ENCODE assay signal across 10 mouse cellular contexts in the genomic region with DNA sequence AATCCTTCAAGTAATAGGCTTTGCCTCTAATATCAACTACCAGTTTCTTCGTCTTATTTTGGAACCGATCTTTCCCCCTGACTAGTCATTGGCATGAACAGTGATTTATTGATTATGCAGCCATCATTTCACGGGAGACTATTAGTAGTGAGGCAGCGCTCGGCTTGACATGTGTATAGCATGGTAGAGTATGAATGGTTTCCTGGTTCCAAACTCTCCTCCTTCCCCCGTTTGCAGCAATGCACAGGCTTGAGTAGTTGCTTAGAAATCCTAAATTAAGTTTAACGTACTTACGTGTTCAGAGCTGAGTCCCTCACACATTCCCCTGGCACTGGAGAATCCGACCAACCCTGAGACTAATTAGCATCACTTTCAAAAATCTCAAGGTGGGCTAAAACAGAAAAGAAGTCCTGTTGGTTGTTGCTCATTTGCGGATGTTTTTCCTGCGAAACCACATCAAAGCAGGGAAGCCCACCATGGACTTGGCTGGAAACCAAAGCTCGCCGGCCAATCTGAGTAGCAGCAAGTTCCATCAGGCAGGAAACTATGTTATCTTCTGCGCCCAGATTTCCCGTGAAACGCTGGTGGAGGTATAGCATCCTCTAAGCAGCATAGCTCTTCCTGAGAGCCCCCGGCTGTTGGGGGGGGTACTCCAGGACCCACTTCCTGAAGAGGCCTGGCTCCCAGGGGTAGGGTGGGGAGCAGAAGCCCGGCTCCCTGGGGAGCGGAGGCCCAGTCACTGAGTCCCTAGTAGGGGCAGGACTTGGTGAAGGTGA. TPM values are rescaled to one million over a fixed set of nuclear protein-coding genes. Genes with fewer than 3 reads are reported as not detected.
DNase-seq lines count a peak whose midpoint lies in the region; ATAC-seq and TF ChIP-seq lines count a peak whose summit lies in the region.
"Had no signal": no experiment of that assay in that cellular context is flagged by ENCODE, and none has a peak within 500 bp of the region (broad histone marks: within the 10 kb centered on the region; RNA-seq: fewer than 3 reads in every experiment).

No protein-coding gene starts in this region.

- H3K4me3 ChIP-seq in kidney, embryonic 16.5 days (ENCODE audit: low read length): no peak overlapping the region
- H3K4me3 ChIP-seq in heart, embryonic 13.5 days: no peak overlapping the region
- H3K4me3 ChIP-seq in liver, postnatal 0 days (ENCODE audit: low read depth, low read length): no peak overlapping the region
- H3K4me3 ChIP-seq: hindbrain, embryonic 12.5 days; liver, embryonic 13.5 days had no signal

- no peak for DNase-seq in kidney, postnatal 36 days
- peak; percentile 5 for DNase-seq in embryo, embryonic 10.5 days (ENCODE audit: low spot score)
- DNase-seq in liver, postnatal 0 days: no peak
- no peak for DNase-seq in right cerebral cortex, postnatal 25 days
- no peak for DNase-seq in cerebellum, adult 8-10 months
- no peak for DNase-seq in B cell, adult 2 months
- DNase-seq: liver, embryonic 13.5 days had no signal

- TF ChIP-seq EP300 in liver, postnatal 0 days (IDR thresholded peaks at IDR 0.05; ENCODE audit: low read depth): peak; percentile 39; the same call in 1 of the 2 replicates

- H3K36me3 ChIP-seq in kidney, embryonic 16.5 days (ENCODE audit: insufficient read depth, low read length): no peaks in the 10 kb centered on the region
- H3K36me3 ChIP-seq in heart, embryonic 13.5 days: no peaks in the 10 kb centered on the region
- H3K36me3 ChIP-seq in liver, postnatal 0 days (replicated peaks; ENCODE audit: insufficient read depth, low read length): no peaks in the 10 kb centered on the region
- H3K36me3 ChIP-seq: hindbrain, embryonic 12.5 days; liver, embryonic 13.5 days had no signal

- no peak overlapping the region for H3K9ac ChIP-seq in kidney, embryonic 16.5 days (replicated peaks; ENCODE audit: low read length)
- no peak overlapping the region for H3K9ac ChIP-seq in heart, embryonic 13.5 days
- no peak overlapping the region for H3K9ac ChIP-seq in liver, postnatal 0 days (replicated peaks)
- H3K9ac ChIP-seq: hindbrain, embryonic 12.5 days; liver, embryonic 13.5 days had no signal

- H3K27me3 ChIP-seq in kidney, embryonic 16.5 days (ENCODE audit: insufficient read depth, low read length): no peaks in the 10 kb centered on the region
- H3K27me3 ChIP-seq in heart, embryonic 13.5 days (replicated peaks): no peaks in the 10 kb centered on the region
- H3K27me3 ChIP-seq in liver, postnatal 0 days (ENCODE audit: insufficient read depth, low read length): no peaks in the 10 kb centered on the region
- H3K27me3 ChIP-seq: hindbrain, embryonic 12.5 days; liver, embryonic 13.5 days had no signal

- peaks cover 2% of the 10 kb centered on the region; the same call in 1 of the 2 replicates for H3K4me1 ChIP-seq in kidney, embryonic 16.5 days (ENCODE audit: insufficient read depth, low read length)
- no peaks in the 10 kb centered on the region for H3K4me1 ChIP-seq in heart, embryonic 13.5 days
- H3K4me1 ChIP-seq in liver, postnatal 0 days (ENCODE audit: insufficient read depth): no peaks in the 10 kb centered on the region
- H3K4me1 ChIP-seq: hindbrain, embryonic 12.5 days; liver, embryonic 13.5 days had no signal

- 64% methylated on average over 19 of the region's 19 CpGs for WGBS in kidney, embryonic 16.5 days
- 55% methylated on average over 19 of the region's 19 CpGs for WGBS in heart, embryonic 13.5 days
- WGBS in liver, postnatal 0 days (ENCODE audit: insufficient replicate concordance): 32% methylated on average over 19 of the region's 19 CpGs

- no peaks in the 10 kb centered on the region for H3K9me3 ChIP-seq in kidney, embryonic 16.5 days (ENCODE audit: low read length)
- H3K9me3 ChIP-seq in heart, embryonic 13.5 days: no peaks in the 10 kb centered on the region
- H3K9me3 ChIP-seq in liver, postnatal 0 days (ENCODE audit: low read length): no peaks in the 10 kb centered on the region
- H3K9me3 ChIP-seq: hindbrain, embryonic 12.5 days; liver, embryonic 13.5 days had no signal

- peak; percentile 51; the same call in 1 of the 2 replicates for ATAC-seq in kidney, embryonic 16.5 days (ENCODE audit: low FRiP score, low TSS enrichment)
- peak; percentile 46; the same call in 1 of the 2 replicates for ATAC-seq in heart, embryonic 13.5 days (ENCODE audit: extremely low read depth, insufficient number of reproducible peaks, low FRiP score, low TSS enrichment)
- ATAC-seq in liver, postnatal 0 days: no peak

- no peak overlapping the region for H3K4me2 ChIP-seq in kidney, embryonic 16.5 days (replicated peaks; ENCODE audit: low read depth, low read length)
- 0 out of 2 replicates have a peak overlapping the region, but pooled peaks have one; percentile 27 for H3K4me2 ChIP-seq in heart, embryonic 13.5 days
- H3K4me2 ChIP-seq in liver, postnatal 0 days (ENCODE audit: low read depth, low read length): no peak overlapping the region
- H3K4me2 ChIP-seq: hindbrain, embryonic 12.5 days; liver, embryonic 13.5 days had no signal

- H3K27ac ChIP-seq in kidney, embryonic 16.5 days (ENCODE audit: low read length): no peak overlapping the region
- peak overlapping the region; percentile 66; the same call in 1 of the 2 replicates for H3K27ac ChIP-seq in heart, embryonic 13.5 days (replicated peaks)
- H3K27ac ChIP-seq in liver, postnatal 0 days (ENCODE audit: low read depth): no peak overlapping the region; the same call in 1 of the 2 replicates
- H3K27ac ChIP-seq: hindbrain, embryonic 12.5 days; liver, embryonic 13.5 days had no signal

- TF ChIP-seq CTCF in liver, postnatal 0 days (IDR thresholded peaks at IDR 0.05; ENCODE audit: low read depth): no peak

RNA-seq across cellular contexts. Expression of a gene that starts 37.9 kb away (rescaled TPM):
- polyA plus RNA-seq in kidney, embryonic 16.5 days (2015; fragmentation: Nextera tagmentation; extraction: Ambion mirVana): 57.1 and 69.9 TPM in 2 replicates
- 4.5 and 4.7 TPM in 2 replicates for polyA plus RNA-seq in heart, embryonic 13.5 days (2015; fragmentation: Nextera tagmentation; extraction: Ambion mirVana)
- 35.4 and 35.8 TPM in 2 replicates for polyA plus RNA-seq in liver, postnatal 0 days (2015; fragmentation: Nextera tagmentation; extraction: Ambion mirVana)
